Mouse (Mus musculus) midbrain, embryonic 15.5 days (tissue): ENCODE measurements around the gene Rprd2. TPM values are rescaled to one million over a fixed set of nuclear protein-coding genes. Genes with fewer than 3 reads are reported as not detected.

Experiments
- ATAC-seq: fragments of 200-750 bp; cut with Nextera tagmentation; replicated peaks from 2 replicates; pipeline ENCODE4 v1.8.0; 2017; ENCODE audit warnings: moderate TSS enrichment
- H3K27ac ChIP-seq: fragments of 300-500 bp; sonication (generic); 2 replicates; pipeline ENCODE4 v1.5.1; 2015; ENCODE audit warnings: mild to moderate bottlenecking, inconsistent platforms
- H3K27me3 ChIP-seq: fragments of 300-500 bp; sonication (generic); replicated peaks from 2 replicates; pipeline ENCODE4 v1.6.1; 2015; ENCODE audit warnings: inconsistent platforms
- H3K36me3 ChIP-seq: fragments of 300-500 bp; sonication (generic); replicated peaks from 2 replicates; pipeline ENCODE4 v1.6.1; 2015; ENCODE audit warnings: inconsistent platforms
- H3K4me1 ChIP-seq: fragments of 300-500 bp; sonication (generic); 2 replicates; pipeline ENCODE4 v1.6.1; 2015; ENCODE audit warnings: inconsistent platforms
- H3K4me2 ChIP-seq: fragments of 300-500 bp; sonication (generic); 2 replicates; pipeline ENCODE4 v1.6.1; 2015; ENCODE audit warnings: inconsistent platforms, mild to moderate bottlenecking, moderate library complexity
- H3K4me3 ChIP-seq: fragments of 300-500 bp; sonication (generic); 2 replicates; pipeline ENCODE4 v1.5.1; 2015; ENCODE audit warnings: mild to moderate bottlenecking, inconsistent platforms
- H3K9ac ChIP-seq: fragments of 300-500 bp; sonication (generic); 2 replicates; pipeline ENCODE4 v1.6.1; 2015; ENCODE audit warnings: mild to moderate bottlenecking, inconsistent platforms
- H3K9me3 ChIP-seq: fragments of 300-500 bp; sonication (generic); 2 replicates; pipeline ENCODE4 v1.6.1; 2016; ENCODE audit warnings: inconsistent platforms
- WGBS: fragments of 180-500 bp; shearing (Covaris S2); methylation state at CpG from one replicate; pipeline ENCODE4 v1.1.7; 2015; ENCODE audit warnings: mixed read lengths; 5-methylcytosine and 5-hydroxymethylcytosine counted together
- microRNA-seq: library from miRNA; unstranded; fragments of <30 nt; microRNA quantifications from one replicate; pipeline ENCODE4, GENCODE M21; 2016
- polyA plus RNA-seq: library from polyadenylated mRNA; unstranded; fragments of >200 nt; fragmentation: Nextera tagmentation; extraction: Ambion mirVana; gene quantifications from 2 replicates; pipeline ENCODE4 v1.2.1, GENCODE M21; 2015

Gene Rprd2
- polyA plus RNA-seq, 1 experiment from 2014 or later: 25.2 TPM

DNA sequence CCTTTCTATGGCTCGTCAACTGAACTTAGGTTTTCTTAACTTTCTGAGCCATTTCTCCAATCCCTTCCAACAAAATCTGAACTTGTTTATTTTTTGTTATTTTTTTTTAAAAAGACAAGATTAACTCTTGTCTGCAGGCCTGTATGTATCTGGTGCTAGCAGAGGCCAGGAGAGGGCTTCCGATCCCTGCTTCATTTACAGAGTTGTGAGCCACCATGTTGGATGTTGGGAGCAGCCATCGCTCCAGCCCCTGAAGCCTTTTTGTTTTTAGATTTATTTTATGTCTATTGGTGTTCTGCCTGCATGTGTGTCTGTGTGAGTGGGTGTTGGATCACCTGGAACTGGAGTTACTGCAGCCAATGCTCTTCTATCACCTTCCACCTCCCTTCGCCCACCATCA lies 86.9 kb downstream of the Rprd2 start:
- Histone ChIP-seq H3K27ac (no peak overlapping the region), H3K4me1 (no peaks in the 10 kb centered on the region), H3K9me3 (no peaks in the 10 kb centered on the region), H3K9ac (no peak overlapping the region), H3K27me3 (no peaks in the 10 kb centered on the region), H3K36me3 (peaks cover 3% of the 10 kb centered on the region; the same call in 1 of the 2 replicates), H3K4me3 (no peak overlapping the region), H3K4me2 (no peak overlapping the region)
- no peak for ATAC-seq
- 93% methylated on average over 4 of the region's 4 CpGs for WGBS

DNA sequence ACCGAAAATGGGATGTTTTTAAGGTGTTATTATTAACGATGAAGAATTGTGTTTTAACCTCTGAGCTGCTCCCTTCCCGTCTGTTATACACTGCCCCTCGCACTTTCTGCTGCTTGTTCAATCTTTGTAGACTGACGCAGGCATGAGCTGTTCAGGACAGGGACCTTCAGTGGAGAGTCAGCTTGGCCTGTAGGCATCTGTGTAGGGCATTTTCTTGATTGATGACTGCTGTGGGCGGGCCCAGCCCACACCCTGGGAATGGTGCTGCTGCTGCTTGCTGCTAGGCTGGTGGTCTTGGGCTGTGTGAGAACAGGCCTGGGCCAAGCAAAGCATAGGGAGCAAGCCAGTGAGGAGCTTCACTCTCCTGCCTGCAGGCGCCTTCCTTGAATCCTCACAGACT lies 88.2 kb downstream of the Rprd2 start:
- no peak overlapping the region for H3K4me2 ChIP-seq
- WGBS: 88% methylated on average over 7 of the region's 7 CpGs

GRCm38 (mm10) chr3:95728906-95729305 lies 89.8 kb downstream of the Rprd2 start:
- Histone ChIP-seq H3K9me3 (no peaks in the 10 kb centered on the region), H3K27ac (no peak overlapping the region), H3K9ac (no peak overlapping the region), H3K4me2 (no peak overlapping the region), H3K4me1 (no peaks in the 10 kb centered on the region), H3K4me3 (no peak overlapping the region), H3K27me3 (no peaks in the 10 kb centered on the region), H3K36me3 (no peaks in the 10 kb centered on the region)
- no peak for ATAC-seq
- 82% methylated on average over 2 of the region's 2 CpGs for WGBS

More for the DNA sequence above, 88.2 kb downstream of the Rprd2 start:
- Histone ChIP-seq H3K27ac (no peak overlapping the region), H3K4me3 (no peak overlapping the region), H3K9ac (no peak overlapping the region), H3K27me3 (no peaks in the 10 kb centered on the region), H3K4me1 (no peaks in the 10 kb centered on the region), H3K36me3 (no peaks in the 10 kb centered on the region), H3K9me3 (no peaks in the 10 kb centered on the region)
- no peak for ATAC-seq

DNA sequence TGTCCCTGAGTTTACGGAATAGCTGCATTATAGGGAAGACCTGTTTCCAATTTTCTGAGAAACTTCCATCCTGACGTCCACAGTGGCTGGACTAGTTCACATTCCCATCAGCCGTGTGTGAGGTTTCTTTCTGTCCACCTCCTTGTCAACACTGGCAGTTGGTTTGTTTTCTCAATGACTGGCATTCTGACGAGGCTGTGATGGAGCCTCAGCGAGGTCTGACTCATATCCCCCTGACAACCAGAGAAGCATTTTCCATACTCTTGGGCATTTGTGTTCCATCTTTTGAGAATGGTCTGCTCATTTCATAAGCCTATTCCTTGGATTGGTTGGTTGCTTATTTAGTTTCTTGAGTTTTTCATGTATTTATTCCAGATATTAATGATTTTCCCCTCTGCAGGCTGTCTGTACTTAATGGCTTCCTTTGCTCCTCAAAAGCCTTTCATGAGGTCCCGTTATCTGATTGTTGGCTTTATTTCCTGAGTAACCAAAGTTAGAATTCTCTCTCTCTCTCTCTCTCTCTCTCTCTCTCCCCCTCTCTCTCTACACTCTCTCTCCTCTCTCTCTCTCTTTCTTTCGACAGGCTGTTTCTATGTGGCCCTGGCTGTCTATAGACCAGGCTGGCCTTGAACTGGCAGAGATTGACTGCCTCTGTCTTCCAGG lies 91.8 kb downstream of the Rprd2 start:
- Histone ChIP-seq H3K27ac (no peak overlapping the region), H3K36me3 (no peaks in the 10 kb centered on the region), H3K9me3 (no peaks in the 10 kb centered on the region), H3K4me2 (no peak overlapping the region), H3K27me3 (no peaks in the 10 kb centered on the region), H3K4me1 (no peaks in the 10 kb centered on the region), H3K9ac (no peak overlapping the region), H3K4me3 (no peak overlapping the region)
- no peak for ATAC-seq
- 74% methylated on average over 7 of the region's 7 CpGs for WGBS

DNA sequence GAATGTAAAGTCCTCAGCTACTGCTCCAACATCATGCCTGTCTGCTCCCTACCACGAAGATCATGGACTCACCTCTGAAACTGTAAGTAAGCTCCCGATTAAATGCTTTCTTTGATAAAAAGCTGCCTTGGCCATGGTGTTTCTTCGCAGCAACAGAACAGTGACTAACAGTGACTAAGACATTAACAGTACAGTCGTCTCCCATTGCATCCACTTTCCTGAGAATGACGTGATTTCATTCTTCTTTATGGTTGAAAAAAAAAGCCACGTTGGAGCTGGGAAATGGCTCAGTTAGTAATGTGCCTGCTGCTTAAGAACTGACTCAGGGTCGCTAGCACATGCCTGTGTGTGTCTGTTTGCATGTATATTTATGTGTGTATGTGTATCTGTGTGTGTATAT lies 92.8 kb downstream of the Rprd2 start:
- WGBS: 85% methylated on average over 7 of the region's 7 CpGs
- no peaks in the 10 kb centered on the region for H3K9me3 ChIP-seq
- H3K9ac ChIP-seq: no peak overlapping the region
- H3K36me3 ChIP-seq: no peaks in the 10 kb centered on the region
- H3K4me3 ChIP-seq: no peak overlapping the region
- no peak overlapping the region for H3K4me2 ChIP-seq
- no peaks in the 10 kb centered on the region for H3K4me1 ChIP-seq
- H3K27me3 ChIP-seq: no peaks in the 10 kb centered on the region
- ATAC-seq: no peak
- no peak overlapping the region for H3K27ac ChIP-seq

DNA sequence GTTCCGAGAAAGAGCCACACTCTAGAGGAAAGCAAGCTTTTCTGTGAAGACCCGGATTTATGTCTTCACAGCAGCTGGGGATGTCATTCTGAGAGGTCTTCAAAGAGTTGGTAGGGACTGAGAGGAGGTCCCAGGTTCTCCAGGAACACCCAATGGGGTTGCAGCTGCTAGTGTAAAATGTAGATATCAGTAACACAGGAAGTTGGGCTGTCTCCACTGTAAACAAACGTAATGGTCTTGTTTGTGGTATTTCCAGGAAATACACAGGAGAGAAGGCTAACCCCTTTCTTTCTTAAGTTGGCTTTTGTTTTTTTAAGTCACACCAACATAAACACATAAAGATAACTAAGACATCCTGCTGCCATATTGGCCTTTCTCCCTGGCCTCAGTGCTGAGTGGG lies 96.3 kb downstream of the Rprd2 start:
- no peaks in the 10 kb centered on the region for H3K4me1 ChIP-seq
- 76% methylated on average over 3 of the region's 3 CpGs for WGBS
- no peak overlapping the region for H3K9ac ChIP-seq
- ATAC-seq: no peak
- no peaks in the 10 kb centered on the region for H3K36me3 ChIP-seq
- H3K4me3 ChIP-seq: no peak overlapping the region
- H3K27me3 ChIP-seq: no peaks in the 10 kb centered on the region
- no peak overlapping the region for H3K4me2 ChIP-seq
- no peaks in the 10 kb centered on the region for H3K9me3 ChIP-seq
- H3K27ac ChIP-seq: no peak overlapping the region

DNA sequence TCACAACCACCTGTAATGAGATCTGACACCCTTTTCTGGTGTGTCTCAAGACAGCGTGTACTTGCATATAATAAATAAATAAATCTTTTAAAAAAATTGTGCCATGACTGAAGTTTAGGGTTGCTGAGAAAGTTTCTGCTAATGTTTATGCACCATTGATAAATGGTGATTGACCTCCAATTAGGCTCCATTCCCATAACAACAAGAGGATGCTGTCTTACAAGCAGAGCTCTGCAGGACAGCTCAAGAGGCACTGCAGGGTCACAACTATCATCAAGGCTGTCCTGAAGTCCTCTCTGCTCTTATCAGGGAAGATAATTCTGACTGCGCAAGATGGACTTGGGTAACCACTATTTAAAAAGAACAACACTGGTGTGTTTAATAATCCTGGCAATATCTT lies 100.5 kb downstream of the Rprd2 start:
- ATAC-seq: no peak
- no peak overlapping the region for H3K27ac ChIP-seq
- H3K9me3 ChIP-seq: no peaks in the 10 kb centered on the region
- no peaks in the 10 kb centered on the region for H3K36me3 ChIP-seq
- H3K9ac ChIP-seq: no peak overlapping the region
- WGBS: 94% methylated on average over 2 of the region's 2 CpGs
- H3K4me3 ChIP-seq: no peak overlapping the region
- H3K4me2 ChIP-seq: no peak overlapping the region
- no peaks in the 10 kb centered on the region for H3K4me1 ChIP-seq
- no peaks in the 10 kb centered on the region for H3K27me3 ChIP-seq

DNA sequence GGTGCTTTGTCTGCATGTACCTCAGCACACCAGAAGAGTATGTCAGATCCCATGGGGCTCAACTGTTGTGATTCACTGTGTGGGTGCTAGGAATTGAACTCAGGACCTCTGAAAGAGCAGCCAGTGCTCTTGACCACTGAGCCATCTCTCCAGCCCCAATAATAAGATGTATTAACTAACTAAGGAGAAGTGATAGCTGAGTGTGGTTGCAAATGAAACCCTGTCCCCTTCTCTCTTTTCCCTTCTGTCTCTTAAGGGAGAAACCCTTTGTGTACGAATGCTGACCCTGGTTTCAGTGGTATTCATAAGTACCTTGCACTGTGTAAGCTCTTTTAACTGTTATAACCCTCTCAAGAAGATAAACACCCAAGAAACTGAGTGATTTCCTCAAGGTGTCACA lies 102.6 kb downstream of the Rprd2 start:
- 71% methylated on average over 1 of the region's 1 CpGs for WGBS
- no peak overlapping the region for H3K4me3 ChIP-seq
- no peaks in the 10 kb centered on the region for H3K36me3 ChIP-seq
- H3K27ac ChIP-seq: no peak overlapping the region
- no peaks in the 10 kb centered on the region for H3K4me1 ChIP-seq
- no peaks in the 10 kb centered on the region for H3K9me3 ChIP-seq
- no peak overlapping the region for H3K9ac ChIP-seq
- ATAC-seq: no peak
- no peaks in the 10 kb centered on the region for H3K27me3 ChIP-seq
- H3K4me2 ChIP-seq: no peak overlapping the region

Small RNAs within 50 kb of the gene (microRNA-seq; reads per million reads assigned to microRNA genes)
- not detected for gene Mir7014

Other genes starting within 250 kb of the Rprd2 start
- 27.4 and 27.9 TPM in 2 replicates for gene Golph3l, start 229.9 kb downstream of the Rprd2 start, polyA plus RNA-seq
- 123 and 133 TPM in 2 replicates for gene Ensa, start 193.9 kb downstream of the Rprd2 start, polyA plus RNA-seq
- gene Mcl1, start 160.1 kb downstream of the Rprd2 start, polyA plus RNA-seq: 47.8 and 47.9 TPM in 2 replicates
- gene Adamtsl4, start 130.9 kb downstream of the Rprd2 start, polyA plus RNA-seq: 1.0 TPM in 2 replicates
- 11.3 and 12.3 TPM in 2 replicates for gene Ecm1, start 79.3 kb downstream of the Rprd2 start, polyA plus RNA-seq
- gene Tars2, start 58.7 kb downstream of the Rprd2 start, polyA plus RNA-seq: 49.2 and 51.1 TPM in 2 replicates
- gene Prpf3, start 37.0 kb upstream of the Rprd2 start, polyA plus RNA-seq: 40.0 and 40.6 TPM in 2 replicates
- gene Mrps21, start 52.7 kb upstream of the Rprd2 start, polyA plus RNA-seq: 252 and 260 TPM in 2 replicates
- gene Ciart, start 63.4 kb upstream of the Rprd2 start, polyA plus RNA-seq: 5.0 and 5.3 TPM in 2 replicates
- gene BC028528, start 73.1 kb upstream of the Rprd2 start, polyA plus RNA-seq: 18.8 and 22.2 TPM in 2 replicates
- gene Aph1a, start 75.1 kb upstream of the Rprd2 start, polyA plus RNA-seq: 34.3 and 36.1 TPM in 2 replicates
- 10.6 and 11.1 TPM in 2 replicates for gene Car14, start 85.8 kb upstream of the Rprd2 start, polyA plus RNA-seq
- gene Anp32e, start 110.4 kb upstream of the Rprd2 start, polyA plus RNA-seq: 116 and 123 TPM in 2 replicates
- gene Plekho1, start 177.1 kb upstream of the Rprd2 start, polyA plus RNA-seq: 59.3 and 63.1 TPM in 2 replicates
- 64.4 and 65.6 TPM in 2 replicates for gene Vps45, start 239.6 kb upstream of the Rprd2 start, polyA plus RNA-seq